Mouse (Mus musculus) midbrain, embryonic 14.5 days (tissue): ENCODE measurements at regions not wholly inside any gene's neighbourhood (a gene's known extent, or its start where the extent isn't known, plus 50 kb on each side); places are given as distances from the start of the nearest gene placed in this dataset.
"Not testable (repeated sequence)": the region's sequence is repeated elsewhere in the genome, so short reads cannot be mapped to it uniquely, and the experiment has no call there.

Experiments used
- ATAC-seq: fragments of 200-750 bp; cut with Nextera tagmentation; 2 replicates; pipeline ENCODE4 v1.8.0; 2017; ENCODE audit warnings: moderate number of reproducible peaks, moderate library complexity; ENCODE audit not compliant: low FRiP score, low TSS enrichment
- DNase-seq: peaks from one replicate; pipeline ENCODE4 v3.0.0-alpha.2; 2015
- H3K27ac ChIP-seq: fragments of 300-500 bp; sonication (generic); replicated peaks from 2 replicates; pipeline ENCODE4 v1.5.1; 2014; ENCODE audit warnings: mild to moderate bottlenecking, low read depth, low read length, moderate library complexity
- H3K27me3 ChIP-seq: fragments of 300-500 bp; sonication (generic); 2 replicates; pipeline ENCODE4 v1.6.1; 2014; ENCODE audit warnings: low read length, control low read depth, mixed read lengths; ENCODE audit not compliant: control insufficient read depth, insufficient read depth
- H3K36me3 ChIP-seq: fragments of 300-500 bp; sonication (generic); 2 replicates; pipeline ENCODE4 v1.6.1; 2014; ENCODE audit warnings: low read length, control low read depth; ENCODE audit not compliant: control insufficient read depth, insufficient read depth
- H3K4me1 ChIP-seq: fragments of 300-500 bp; sonication (generic); 2 replicates; pipeline ENCODE4 v1.6.1; 2014; ENCODE audit warnings: mild to moderate bottlenecking, antibody characterized with exemption, low read length, control low read depth; ENCODE audit not compliant: control insufficient read depth, insufficient read depth
- H3K4me2 ChIP-seq: fragments of 300-500 bp; sonication (generic); 2 replicates; pipeline ENCODE4 v1.6.1; 2014; ENCODE audit warnings: mild to moderate bottlenecking, low read length, moderate library complexity
- H3K4me3 ChIP-seq: fragments of 300-500 bp; sonication (generic); replicated peaks from 2 replicates; pipeline ENCODE4 v1.5.1; 2014; ENCODE audit warnings: low read depth, low read length
- H3K9ac ChIP-seq: fragments of 300-500 bp; sonication (generic); replicated peaks from 2 replicates; pipeline ENCODE4 v1.6.1; 2014; ENCODE audit warnings: mild to moderate bottlenecking, low read length, moderate library complexity
- H3K9me3 ChIP-seq: fragments of 300-500 bp; sonication (generic); 2 replicates; pipeline ENCODE4 v1.6.1; 2016; ENCODE audit warnings: low read length, control low read depth, mixed read lengths; ENCODE audit not compliant: control insufficient read depth
- whole genome bisulfite sequencing: fragments of 180-500 bp; shearing (Covaris S2); extraction: QIAGEN DNeasy Blood & Tissue Kit; methylation state at CpG from one replicate; pipeline ENCODE4 v1.1.7; 2014; 5-methylcytosine and 5-hydroxymethylcytosine counted together

GRCm38 (mm10) chr12:109766602-109767001 is 166.5 kb upstream of the Rtl1 start:
- H3K4me2 ChIP-seq, H3K9ac ChIP-seq, DNase-seq, H3K4me1 ChIP-seq, H3K36me3 ChIP-seq, H3K27ac ChIP-seq, H3K9me3 ChIP-seq, H3K27me3 ChIP-seq, H3K4me3 ChIP-seq, ATAC-seq: not testable (repeated sequence)
- 98% methylated on average over 5 of the region's 5 CpGs for WGBS

DNA sequence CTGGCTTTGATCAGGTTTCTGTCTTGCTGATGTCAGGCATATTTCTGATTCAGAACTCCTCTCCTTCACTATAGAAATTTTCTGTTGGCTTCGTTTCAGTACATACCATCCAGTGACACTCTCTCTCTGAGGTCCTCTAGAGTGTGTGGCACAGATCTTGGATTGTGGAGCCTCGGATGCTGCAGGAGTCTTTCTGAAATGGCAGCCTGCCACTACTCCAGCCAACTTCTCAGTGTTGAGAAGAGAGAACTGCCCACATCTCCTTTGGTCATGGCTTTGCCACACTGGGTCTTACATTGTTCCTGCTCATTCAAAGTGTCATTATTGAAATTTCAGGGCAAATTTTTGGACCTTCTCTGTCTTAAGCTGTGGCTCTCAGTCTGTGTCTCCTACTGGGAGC is 172.4 kb upstream of the Rtl1 start:
- Histone ChIP-seq H3K36me3 (no peaks in the 10 kb centered on the region), H3K27ac (no peak overlapping the region), H3K9me3 (no peaks in the 10 kb centered on the region), H3K9ac (no peak overlapping the region), H3K4me1 (no peaks in the 10 kb centered on the region), H3K4me3 (no peak overlapping the region), H3K27me3 (no peaks in the 10 kb centered on the region), H3K4me2 (no peak overlapping the region)
- DNase-seq (no peak), ATAC-seq (no peak)
- WGBS = 57% methylated on average over 2 of the region's 2 CpGs

DNA sequence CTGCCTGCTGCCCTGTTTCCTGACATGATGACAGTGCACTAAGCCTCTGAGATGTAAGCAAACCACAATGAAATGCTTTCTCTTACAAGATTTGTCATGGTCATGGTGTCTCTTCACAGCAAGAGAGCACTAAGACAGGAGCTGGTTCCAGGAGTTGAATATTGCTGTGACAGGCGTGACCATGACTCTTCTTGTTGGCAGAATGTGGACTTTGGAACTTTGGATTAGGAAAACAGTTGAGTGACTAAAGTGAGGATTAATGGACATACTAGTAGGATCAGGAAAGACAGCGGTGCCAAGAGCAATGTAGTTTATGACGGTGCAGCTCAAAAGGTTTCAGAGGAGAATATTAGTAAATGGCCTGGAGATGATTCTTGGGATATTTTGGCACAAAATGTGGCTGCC is 173.8 kb upstream of the Rtl1 start:
- WGBS = 23% methylated on average over 3 of the region's 3 CpGs
- DNase-seq (peak; percentile 35), ATAC-seq (no peak)
- Histone ChIP-seq H3K4me1 (no peaks in the 10 kb centered on the region), H3K27ac (no peak overlapping the region), H3K4me3 (no peak overlapping the region), H3K4me2 (no peak overlapping the region), H3K9ac (no peak overlapping the region), H3K9me3 (no peaks in the 10 kb centered on the region), H3K27me3 (no peaks in the 10 kb centered on the region), H3K36me3 (no peaks in the 10 kb centered on the region)

DNA sequence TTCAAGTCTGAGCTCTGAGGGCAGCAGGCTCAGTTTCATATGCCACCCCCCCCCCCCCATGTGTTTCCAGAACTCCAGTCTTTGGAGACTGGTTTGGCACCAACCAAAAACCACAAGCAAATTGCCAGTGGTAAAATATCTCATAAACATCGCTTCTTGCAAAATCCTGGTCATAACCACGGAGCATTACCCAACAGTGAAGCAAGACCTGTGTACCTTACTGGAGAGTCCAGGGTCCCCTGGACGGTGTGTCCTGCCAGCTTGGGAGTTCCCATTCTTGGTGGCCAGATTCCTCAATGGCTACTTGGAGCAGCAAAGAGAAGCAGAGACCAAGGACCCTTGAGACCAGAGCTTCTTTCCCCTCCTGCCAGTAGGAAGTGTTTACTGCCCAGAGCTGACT is 198.7 kb upstream of the Rtl1 start:
- H3K4me1 ChIP-seq = no peaks in the 10 kb centered on the region
- no peak overlapping the region for H3K4me3 ChIP-seq
- DNase-seq = no peak
- no peaks in the 10 kb centered on the region for H3K9me3 ChIP-seq
- no peak for ATAC-seq
- 92% methylated on average over 3 of the region's 3 CpGs for WGBS
- H3K27me3 ChIP-seq = no peaks in the 10 kb centered on the region
- H3K27ac ChIP-seq = no peak overlapping the region
- no peak overlapping the region for H3K4me2 ChIP-seq
- no peak overlapping the region for H3K9ac ChIP-seq
- no peaks in the 10 kb centered on the region for H3K36me3 ChIP-seq

GRCm38 (mm10) chr12:109799395-109799794 is 199.3 kb upstream of the Rtl1 start:
- no peak for ATAC-seq
- 96% methylated on average over 1 of the region's 1 CpGs for WGBS
- H3K27me3 ChIP-seq = no peaks in the 10 kb centered on the region
- no peak overlapping the region for H3K27ac ChIP-seq
- DNase-seq = no peak
- no peak overlapping the region for H3K4me2 ChIP-seq
- H3K9ac ChIP-seq = no peak overlapping the region
- no peaks in the 10 kb centered on the region for H3K9me3 ChIP-seq
- H3K36me3 ChIP-seq = no peaks in the 10 kb centered on the region
- no peaks in the 10 kb centered on the region for H3K4me1 ChIP-seq
- no peak overlapping the region for H3K4me3 ChIP-seq

- no peaks in the 10 kb centered on the region for H3K36me3 ChIP-seq
- H3K27me3 ChIP-seq = no peaks in the 10 kb centered on the region
- H3K4me1 ChIP-seq = peaks cover 7% of the 10 kb centered on the region
- no peak overlapping the region for H3K27ac ChIP-seq
- DNase-seq (peak; percentile 27), ATAC-seq (no peak)
- H3K4me3 ChIP-seq = no peak overlapping the region
- no peaks in the 10 kb centered on the region for H3K9me3 ChIP-seq
- 80% methylated on average over 10 of the region's 10 CpGs for WGBS
- no peak overlapping the region for H3K9ac ChIP-seq
- no peak overlapping the region for H3K4me2 ChIP-seq
These were observed 227.2 kb upstream of the Rtl1 start for GRCm38 (mm10) chr12:109827241-109827915.

- Histone ChIP-seq H3K4me3 (no peak overlapping the region), H3K36me3 (no peaks in the 10 kb centered on the region), H3K4me2 (no peak overlapping the region), H3K9ac (no peak overlapping the region), H3K4me1 (peaks cover 7% of the 10 kb centered on the region), H3K27ac (no peak overlapping the region), H3K27me3 (no peaks in the 10 kb centered on the region), H3K9me3 (no peaks in the 10 kb centered on the region)
- WGBS = 33% methylated on average over 16 of the region's 16 CpGs
- DNase-seq = peak; percentile 71
- peak; percentile 53; the same call in 1 of the 2 replicates for ATAC-seq
These were observed 230.3 kb upstream of the Rtl1 start for GRCm38 (mm10) chr12:109830303-109831020.

- H3K4me2 ChIP-seq = no peak overlapping the region
- no peaks in the 10 kb centered on the region for H3K36me3 ChIP-seq
- no peaks in the 10 kb centered on the region for H3K9me3 ChIP-seq
- ATAC-seq (no peak), DNase-seq (no peak)
- no peak overlapping the region for H3K4me3 ChIP-seq
- WGBS = 88% methylated on average over 10 of the region's 10 CpGs
- no peak overlapping the region for H3K27ac ChIP-seq
- H3K9ac ChIP-seq = no peak overlapping the region
- H3K4me1 ChIP-seq = peaks cover 7% of the 10 kb centered on the region
- no peaks in the 10 kb centered on the region for H3K27me3 ChIP-seq
These were observed 232.8 kb upstream of the Rtl1 start for GRCm38 (mm10) chr12:109832964-109833363.

DNA sequence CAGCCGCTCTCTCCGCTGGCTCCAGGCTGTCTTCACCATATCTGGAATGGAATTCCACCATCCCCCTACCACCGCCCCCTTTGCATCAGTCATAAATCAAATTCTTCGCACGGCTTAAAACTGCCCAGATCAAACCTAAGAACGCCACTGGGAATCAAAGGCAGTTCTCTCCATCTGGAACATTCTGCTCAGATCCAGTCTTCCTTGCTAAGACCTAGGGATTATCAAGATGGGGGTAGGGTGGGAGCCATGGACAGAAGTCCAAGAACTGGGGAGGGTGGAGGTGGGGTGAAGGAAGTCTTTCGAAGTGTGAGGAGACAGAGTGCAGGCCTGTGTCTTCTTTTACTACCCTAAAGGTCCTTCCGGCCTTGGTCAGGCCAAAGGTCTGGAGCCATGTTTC is 236.4 kb upstream of the Rtl1 start:
- DNase-seq (no peak), ATAC-seq (no peak)
- Histone ChIP-seq H3K27me3 (no peaks in the 10 kb centered on the region), H3K36me3 (no peaks in the 10 kb centered on the region), H3K4me3 (no peak overlapping the region), H3K9me3 (no peaks in the 10 kb centered on the region), H3K4me1 (no peaks in the 10 kb centered on the region), H3K4me2 (no peak overlapping the region), H3K9ac (no peak overlapping the region), H3K27ac (no peak overlapping the region)
- 95% methylated on average over 8 of the region's 8 CpGs for WGBS
